Mouse (Mus musculus) mesoderm, embryonic 11.5 days (tissue): ENCODE measurements around the gene Hist1h2ac.

Experiments
- DNase-seq: peaks from one replicate; pipeline ENCODE4 v3.0.0-alpha.2; 2012; ENCODE audit warnings: low read depth, low spot score

The Hist1h2ac gene

DNA sequence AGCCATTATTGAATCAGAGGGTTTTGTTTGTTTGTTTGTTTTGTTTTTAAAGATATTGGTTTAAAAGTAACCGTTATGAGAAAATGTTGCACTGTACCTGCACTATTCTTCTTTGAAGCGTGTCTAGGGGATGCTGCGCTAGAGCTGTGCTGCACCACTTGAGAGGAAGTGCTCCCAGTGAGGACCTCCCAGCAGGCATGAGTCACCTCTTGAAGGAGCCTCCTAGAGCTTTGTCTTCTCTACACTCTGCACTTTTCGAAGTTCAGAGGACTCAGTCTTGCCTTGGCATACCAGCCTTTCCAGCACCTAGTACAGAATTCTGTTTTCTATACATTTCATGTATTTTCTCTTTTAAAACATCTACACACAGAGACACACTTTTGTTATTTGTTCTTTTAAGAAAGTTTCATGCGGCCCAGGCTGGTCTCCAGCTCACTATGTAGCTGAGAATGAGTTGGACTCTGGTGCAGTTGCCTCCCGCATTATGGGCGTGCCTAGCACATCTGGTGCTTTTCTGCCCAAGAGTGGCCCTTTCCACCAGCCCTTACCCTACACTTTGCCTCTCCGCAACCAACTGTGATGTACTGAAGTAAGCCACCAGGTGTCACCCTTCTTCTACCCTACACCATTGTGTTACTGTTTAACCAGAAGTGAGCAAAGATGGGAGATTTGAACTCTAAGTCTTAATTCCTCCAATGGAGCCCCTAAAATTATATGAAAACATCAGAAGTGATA lies 17.2 kb upstream of the Hist1h2ac start:
- peak; percentile 84 for DNase-seq

DNA sequence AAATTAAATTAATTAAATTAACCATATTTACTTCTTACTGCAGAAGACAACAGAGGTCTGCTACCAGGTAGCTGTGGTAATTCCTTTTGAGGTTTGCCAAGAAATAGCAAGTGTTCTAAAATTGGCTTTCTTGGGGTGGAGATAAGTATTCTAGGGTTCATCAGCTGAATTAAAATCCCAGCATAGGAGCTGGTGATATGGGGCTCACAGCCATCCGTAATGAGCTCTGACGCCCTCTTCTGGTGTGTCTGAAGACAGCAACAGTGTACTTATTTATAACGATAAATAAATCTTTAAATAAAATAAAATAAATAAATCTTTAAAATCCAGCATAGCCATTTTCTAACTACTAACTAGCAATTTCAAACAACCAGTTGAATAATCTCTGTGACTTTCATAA lies 16.0 kb upstream of the Hist1h2ac start:
- no peak for DNase-seq

DNA sequence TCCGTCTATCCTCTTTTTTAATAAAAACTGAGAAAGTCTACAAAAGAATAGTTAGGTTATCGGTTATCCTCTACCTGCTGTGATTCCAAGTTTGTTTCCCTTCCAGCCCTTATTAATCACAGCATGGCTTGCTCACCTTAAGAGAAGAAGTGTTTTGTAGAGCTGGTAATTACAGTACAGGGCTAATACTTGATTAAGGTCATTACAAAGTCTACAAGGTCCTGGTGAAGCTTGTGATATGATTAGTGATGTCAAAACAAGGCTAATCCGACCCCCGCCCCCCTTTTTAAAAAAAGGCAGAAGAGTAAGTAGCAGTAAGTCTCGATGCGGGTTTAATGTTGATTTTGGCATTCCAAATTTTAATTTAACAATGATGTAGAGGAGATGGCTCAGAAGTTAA lies 15.2 kb upstream of the Hist1h2ac start:
- DNase-seq, result no peak

DNA sequence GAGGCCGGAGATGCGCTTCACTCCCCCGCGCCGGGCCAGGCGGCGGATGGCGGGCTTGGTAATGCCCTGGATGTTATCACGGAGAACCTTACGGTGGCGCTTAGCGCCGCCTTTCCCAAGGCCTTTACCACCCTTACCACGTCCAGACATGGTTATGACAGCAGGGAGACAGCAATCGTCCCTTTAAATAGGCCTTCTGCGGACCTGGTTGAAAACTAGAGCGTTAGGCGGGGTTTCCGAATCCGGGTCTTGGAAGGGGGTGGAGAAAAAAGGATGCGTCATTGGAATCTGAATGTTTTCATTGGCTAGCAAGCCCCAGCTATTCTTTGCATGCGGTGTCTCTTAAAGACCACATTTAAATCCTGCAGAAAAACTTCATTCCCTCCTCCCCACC lies 14.5 kb upstream of the Hist1h2ac start, which contains the start of gene Hist1h4c:
Hist1h4c (minus strand) TSS at position 155 of the 394 bp plus-strand sequence.
- peak; percentile 98 for DNase-seq

DNA sequence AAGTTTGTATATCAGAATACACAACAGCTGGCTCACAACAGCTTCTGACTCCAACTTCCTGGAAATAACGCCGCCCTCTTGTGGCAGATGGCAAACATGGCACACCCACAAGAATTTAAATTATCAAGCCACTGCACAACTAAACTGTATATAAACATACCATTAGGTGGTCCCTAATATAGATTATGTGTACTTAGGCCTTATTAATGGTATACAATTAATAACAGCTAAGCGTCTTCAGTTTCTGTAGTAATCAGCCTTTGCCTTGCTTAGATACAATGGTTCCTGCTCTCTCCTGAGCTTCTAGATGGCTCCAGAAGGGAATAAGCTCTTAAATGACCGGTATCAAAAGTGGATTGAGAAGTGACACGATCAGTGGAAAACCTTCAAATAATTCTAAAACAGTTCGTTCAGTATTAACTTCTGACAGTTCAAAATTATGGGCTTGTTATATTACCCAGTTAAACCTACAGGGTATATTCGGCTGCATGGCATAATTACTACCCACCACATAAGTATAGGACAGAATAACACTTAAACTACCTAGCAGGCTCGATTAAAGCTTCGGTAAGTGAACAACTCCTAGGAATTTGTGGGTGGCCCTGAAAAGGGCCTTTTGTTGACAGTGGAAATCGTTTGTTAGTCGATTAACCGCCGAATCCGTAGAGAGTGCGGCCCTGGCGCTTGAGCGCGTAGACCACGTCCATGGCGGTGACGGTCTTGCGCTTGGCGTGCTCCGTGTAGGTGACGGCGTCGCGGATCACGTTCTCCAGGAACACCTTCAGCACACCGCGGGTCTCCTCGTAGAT lies 13.9 kb upstream of the Hist1h2ac start:
- DNase-seq, result peak; percentile 77

DNA sequence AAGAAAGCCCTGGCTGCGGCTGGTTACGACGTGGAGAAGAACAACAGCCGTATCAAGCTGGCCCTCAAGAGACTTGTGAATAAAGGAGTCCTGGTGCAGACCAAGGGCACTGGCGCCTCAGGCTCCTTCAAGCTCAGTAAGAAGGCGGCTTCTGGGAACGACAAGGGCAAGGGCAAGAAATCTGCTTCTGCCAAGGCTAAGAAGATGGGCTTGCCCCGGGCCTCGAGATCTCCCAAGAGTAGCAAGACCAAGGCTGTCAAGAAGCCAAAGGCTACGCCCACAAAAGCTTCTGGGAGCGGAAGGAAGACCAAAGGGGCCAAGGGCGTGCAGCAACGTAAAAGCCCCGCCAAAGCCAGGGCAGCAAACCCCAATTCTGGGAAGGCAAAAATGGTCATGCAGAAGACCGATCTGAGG lies 12.3 kb upstream of the Hist1h2ac start:
- no peak for DNase-seq

DNA sequence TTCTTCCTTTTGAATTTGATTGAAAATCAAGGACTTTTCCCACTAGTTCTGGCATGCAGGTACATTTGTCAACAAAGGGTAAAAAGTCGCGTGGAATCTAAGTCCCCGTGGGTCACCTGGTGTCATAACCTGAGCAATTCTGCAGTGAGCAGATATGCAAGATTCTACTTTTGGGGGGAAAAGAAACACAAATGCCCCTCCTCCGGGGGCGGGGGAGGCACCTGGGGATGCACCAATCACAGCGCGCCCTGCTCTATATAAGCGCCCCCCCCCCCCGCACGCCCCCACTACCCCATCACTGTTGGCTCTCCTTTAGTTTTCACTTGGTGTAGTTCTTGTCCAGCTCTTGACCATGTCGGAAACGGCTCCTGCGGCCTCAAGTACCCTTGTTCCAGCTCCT lies 11.8 kb upstream of the Hist1h2ac start, which contains the start of gene Hist1h1t:
Hist1h1t (plus strand) TSS at position 301 of the 400 bp plus-strand sequence.
- DNase-seq, result no peak

DNA sequence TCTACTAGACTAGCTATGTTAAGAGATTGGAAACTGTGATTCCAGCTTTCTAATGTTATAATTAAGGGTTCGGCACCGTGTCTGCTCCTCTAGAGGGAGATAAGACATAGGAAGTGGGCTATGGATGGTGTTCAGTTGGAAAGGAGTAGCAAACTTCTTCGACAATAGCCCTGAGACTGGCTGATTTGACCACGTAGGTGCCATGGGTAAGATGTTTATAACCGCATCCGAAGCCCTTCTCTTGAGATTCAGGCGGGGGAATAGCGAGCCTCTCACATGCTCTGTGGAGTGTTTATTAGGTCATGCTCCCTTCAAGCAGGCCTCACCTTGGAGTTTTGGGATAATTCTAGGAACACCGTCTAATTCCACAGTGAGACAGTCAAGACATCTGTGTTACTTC lies 11.2 kb upstream of the Hist1h2ac start:
- no peak for DNase-seq

DNA sequence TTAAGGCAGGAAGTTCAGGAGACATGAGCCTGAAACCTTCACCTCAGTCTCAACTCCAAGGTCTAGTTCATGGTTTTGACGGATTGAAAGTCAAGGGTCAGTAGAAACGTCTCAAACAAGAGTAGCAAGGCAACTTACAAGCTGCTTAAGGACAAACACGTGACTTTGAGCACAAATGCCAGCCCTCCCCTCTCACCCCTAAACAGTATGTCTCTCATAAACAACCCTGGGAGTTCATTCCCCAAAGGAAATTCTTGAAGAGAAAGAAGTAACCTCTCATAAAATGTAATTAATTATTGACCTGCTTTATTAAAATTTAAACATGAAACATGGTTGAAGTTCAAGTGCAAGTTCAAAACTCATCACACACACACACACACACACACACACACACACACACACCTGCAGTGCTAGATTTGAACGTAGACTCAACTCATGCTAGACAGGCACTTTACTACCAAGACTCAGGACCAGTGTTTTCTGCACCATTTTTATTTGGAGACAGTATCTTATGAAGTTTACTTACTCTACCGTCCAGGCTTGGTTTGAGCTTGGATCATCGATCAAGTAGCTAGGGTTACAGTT lies 10.2 kb upstream of the Hist1h2ac start:
- DNase-seq, result no peak

DNA sequence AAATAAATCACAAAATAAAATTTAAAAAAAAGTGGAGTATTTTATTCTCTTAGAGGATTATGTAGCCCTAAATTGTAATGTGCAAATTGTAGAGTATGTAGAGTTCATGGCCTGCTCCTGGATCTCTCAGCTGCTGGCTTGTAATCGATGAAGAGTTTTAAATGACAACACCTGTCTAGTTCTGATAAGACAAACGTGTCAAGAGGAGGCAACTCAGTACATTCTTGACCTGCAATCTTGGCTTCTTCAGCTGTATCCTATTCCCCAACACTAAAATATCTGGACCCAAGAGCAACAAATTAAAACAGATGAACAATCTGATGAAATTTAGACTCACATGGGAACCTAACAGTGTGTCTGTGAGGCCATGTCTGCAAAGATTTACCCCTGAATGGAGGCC lies 5.7 kb upstream of the Hist1h2ac start:
- DNase-seq, result no peak

DNA sequence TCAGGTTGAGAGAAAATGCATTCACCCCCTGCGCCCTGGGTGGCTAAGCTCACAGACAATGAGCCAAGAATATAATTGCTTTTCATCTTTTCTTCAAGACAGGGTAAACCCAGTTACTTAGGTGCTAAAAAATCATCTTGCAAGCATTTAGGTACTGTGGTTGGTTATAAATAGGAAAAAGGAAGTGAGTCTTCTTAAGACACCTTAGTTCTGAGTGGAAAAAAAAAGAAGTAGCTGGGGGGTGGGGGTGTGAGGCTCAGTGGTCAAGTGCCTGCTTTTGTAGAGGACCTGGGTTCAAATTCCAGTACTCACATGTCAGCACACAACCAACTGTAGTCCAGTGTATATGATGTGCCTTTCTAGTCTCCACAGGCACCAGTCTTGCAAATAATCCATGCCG lies 5.2 kb upstream of the Hist1h2ac start:
- no peak for DNase-seq

DNA sequence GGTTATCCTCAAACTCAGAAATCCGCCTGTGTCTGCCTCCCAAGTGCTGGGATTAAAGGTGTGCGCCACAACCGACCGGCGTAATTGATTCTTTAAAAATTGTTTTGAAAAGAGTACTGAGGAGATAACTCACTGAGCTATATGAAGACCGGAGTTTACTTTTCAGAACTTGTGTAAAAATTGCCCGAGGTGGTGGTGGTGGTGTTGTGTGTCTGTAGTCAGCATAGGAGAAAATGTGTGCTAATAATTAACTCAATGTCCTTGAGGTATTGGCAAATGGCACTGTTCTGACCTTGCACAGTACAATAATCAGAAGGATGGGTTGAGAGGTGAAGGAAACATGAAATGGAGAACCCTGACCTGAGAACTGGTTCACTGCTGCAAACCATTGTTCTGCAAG lies 4.2 kb upstream of the Hist1h2ac start:
- no peak for DNase-seq

DNA sequence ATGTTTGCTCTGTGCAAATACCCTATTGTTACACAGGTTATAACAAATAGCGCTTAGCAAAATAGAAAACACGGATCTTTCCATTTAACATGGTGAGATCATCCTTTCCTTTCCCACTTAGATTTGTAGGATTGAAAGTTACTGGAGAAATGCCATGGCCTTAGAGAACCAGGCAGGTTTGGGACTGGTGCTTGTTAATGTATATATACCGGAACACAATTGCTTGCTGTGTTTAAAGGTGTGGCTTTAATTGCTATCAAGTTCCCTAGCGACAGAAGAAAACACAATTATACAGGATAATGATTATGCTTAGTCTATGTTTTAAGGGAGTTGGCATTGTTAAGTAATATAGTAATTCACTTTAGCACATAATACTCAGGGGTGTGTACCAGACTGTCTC lies 3.4 kb upstream of the Hist1h2ac start:
- no peak for DNase-seq

DNA sequence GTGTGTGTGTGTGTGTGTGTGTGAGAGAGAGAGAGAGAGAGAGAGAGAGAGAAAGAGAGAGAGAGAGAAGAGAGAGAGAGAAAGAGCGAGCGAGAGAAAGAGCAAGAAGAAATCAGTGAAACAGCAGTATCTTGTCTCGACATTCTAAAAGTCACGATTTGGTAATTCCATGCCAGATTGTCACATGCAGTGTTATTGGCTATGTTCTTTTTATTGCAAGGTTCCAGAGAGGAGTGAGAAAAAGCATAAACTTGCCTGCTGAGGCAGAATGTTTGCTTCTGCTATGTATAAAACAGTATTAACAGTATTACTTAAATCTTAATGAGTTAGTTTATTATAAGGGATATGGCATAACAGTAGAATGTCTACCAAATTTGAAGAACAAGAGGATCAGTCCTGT lies 2.2 kb upstream of the Hist1h2ac start:
- no peak for DNase-seq

DNA sequence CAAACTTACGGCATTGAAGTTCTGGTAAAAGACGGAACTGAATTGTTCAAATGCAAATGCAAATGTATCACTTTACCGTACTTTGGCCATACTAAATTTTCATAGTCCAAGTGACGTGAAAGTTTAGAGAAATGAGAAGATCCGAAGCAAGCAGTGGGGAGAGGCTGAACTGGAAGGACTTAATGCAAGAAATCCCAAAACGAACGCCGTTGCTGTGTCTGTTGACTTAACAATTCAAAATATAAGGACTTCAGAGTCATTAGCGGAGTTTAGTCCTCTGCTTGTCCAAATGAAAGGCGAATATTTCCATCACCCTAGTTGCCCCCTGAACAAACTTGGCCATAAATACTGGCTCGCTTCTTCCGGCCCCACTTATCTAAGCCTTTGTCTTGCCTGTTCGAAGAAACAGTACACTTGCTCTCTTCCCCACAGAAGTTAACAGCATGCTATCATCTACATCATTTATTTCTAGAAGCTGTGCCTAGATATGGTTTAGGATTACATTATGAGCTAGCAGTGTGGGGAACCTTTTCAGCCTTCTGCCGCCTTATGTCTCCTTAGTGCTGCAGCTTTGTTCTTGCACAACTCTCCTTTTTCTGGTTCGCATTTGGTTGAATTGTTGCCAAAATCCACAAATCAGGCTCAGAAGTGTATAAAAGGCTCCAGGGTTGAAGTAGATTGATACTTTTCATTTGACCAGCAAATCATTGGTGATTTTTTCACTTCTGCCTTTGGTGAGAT lies 1.5 kb upstream of the Hist1h2ac start:
- DNase-seq, result peak; percentile 39

DNA sequence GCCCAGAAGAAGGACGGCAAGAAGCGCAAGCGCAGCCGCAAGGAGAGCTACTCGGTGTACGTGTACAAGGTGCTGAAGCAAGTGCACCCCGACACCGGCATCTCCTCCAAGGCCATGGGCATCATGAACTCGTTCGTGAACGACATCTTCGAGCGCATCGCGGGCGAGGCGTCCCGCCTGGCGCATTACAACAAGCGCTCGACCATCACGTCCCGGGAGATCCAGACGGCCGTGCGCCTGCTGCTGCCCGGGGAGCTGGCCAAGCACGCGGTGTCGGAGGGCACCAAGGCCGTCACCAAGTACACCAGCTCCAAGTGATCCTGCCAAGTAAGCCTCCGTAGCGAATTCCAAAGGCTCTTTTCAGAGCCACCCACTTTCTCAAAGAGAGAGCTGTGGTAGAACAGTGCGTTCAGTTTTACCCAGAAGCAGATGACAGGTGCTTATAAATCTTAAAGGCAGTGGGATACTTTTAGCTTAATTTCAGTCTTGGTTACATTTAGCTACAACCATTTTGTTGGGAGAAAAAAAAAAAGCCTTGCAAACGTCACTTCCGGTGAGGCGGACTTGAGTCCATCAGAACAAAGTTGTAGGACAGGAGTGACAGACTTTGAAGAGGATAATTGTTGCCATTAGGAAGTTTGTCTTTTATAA lies 672 bp upstream of the Hist1h2ac start:
- DNase-seq, result peak; percentile 88

DNA sequence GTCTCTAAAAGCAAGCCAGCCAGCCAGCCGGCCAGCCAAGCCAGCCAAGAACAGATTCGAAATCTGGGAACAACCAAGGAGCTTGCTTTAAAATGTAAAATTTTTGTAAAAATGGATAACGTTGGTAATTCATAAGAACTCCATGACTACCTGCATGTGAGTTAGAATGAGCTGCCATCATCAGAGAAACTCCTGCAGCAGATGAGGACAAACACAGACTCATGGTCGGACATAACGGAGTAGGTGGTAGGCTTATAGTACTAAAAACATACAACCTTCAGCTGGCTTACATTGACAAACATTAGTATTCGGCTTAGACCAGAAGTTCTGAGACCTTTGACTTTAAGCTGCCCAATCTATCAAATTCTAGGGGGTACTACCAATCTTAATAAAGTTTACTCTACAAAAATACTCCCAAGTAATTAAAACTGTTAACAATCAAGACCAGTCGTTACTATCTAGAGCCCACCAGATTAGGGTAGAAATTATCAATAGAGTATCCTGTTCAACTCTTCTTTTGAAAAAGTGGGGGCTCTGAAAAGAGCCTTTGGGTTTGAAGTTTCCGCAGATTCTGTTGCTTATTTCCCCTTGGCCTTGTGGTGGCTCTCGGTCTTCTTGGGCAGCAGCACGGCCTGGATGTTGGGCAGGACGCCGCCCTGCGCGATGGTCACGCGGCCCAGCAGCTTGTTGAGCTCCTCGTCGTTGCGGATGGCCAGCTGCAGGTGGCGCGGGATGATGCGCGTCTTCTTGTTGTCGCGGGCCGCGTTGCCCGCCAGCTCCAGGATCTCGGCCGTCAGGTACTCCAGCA lies 597 bp downstream of the Hist1h2ac start:
- DNase-seq, result peak; percentile 23

DNA sequence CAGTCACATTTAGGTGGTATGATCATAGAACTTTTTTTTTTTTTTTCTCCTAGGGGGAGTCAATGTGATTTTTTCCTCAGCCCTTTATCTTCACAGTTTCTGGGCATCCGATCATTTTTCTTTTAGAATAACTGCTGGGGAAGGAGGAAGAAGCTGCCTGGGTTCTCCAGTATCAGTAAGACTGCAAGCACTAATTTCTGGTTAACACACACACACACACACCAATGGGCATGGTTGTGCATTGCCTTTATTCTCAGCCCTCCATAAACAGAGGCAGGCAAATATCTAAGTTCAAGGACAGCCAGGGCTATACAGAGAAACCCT lies 1.2 kb downstream of the Hist1h2ac start:
- DNase-seq, result no peak

DNA sequence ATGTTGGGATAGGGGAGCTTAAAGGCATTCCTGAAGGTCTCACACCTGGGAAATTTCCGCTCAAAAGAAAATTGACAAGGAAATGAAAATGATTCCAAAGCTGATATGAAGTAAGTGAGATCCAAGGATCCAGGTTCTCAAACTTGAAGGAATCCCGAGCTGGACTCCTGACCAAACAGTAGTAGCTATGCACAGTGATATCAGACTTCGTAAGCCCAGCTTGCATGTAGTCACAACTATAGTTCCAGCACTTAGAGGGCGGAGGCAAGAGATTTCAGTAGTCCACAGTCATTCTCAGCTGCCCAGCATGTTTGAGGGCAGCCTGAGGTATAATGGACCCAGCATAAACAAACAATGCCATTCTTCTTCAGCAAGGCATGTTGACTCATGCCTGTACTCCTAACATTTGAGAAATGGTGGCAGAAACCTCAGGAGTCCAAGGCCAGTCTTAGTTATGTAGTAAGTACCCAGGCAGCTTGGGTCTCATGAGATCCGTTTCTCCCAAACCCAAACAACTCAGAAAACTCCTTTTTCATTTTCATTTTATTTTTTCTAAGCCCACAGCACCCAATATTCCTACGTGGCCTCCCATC lies 1.7 kb downstream of the Hist1h2ac start:
- no peak for DNase-seq

DNA sequence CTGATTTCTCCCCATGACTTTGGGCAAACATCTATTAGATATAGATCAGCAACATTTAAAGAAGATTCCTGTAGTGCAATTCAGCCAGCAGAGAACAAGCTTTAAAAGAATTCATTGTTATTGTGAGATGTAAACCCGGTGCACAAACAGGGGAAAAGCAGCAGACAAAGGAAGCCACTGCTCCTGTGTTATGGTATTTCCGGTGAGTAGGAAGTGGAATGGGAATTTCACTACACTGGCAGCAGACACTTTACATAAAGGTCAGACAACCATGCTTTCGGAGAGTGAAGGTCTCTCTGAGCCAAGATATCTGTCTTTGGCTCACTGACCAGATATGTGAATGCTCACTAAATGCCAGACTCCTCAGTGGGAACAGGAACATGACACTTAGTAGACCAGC lies 21.2 kb downstream of the Hist1h2ac start:
- DNase-seq, result no peak
